Mouse (Mus musculus): ENCODE results near the gene Gsta4. TPM values are rescaled to one million over a fixed set of nuclear protein-coding genes. Genes with fewer than 3 reads are reported as not detected.

Gsta4 gene
- polyA plus RNA-seq, 1 experiment, result 113 TPM

Other genes starting within 250 kb of the Gsta4 start
- not detected in 2 replicates for gene Gcm1, start 130.8 kb upstream of the Gsta4 start, polyA plus RNA-seq (2012; rRNA removed)
- gene Fbxo9, start 73.7 kb upstream of the Gsta4 start, polyA plus RNA-seq (2012; rRNA removed), result 207 and 224 TPM in 2 replicates
- gene Ick, start 73.6 kb upstream of the Gsta4 start, polyA plus RNA-seq (2012; rRNA removed), result 15.1 and 16.9 TPM in 2 replicates
- not detected in 2 replicates for gene Gsta1, start 47.9 kb downstream of the Gsta4 start, polyA plus RNA-seq (2012; rRNA removed)
- not detected in 2 replicates for gene Gm3776, start 74.4 kb downstream of the Gsta4 start, polyA plus RNA-seq (2012; rRNA removed)
- gene Gm10639, start 107.1 kb downstream of the Gsta4 start, polyA plus RNA-seq (2012; rRNA removed), result not detected in 2 replicates
- not detected in 2 replicates for gene Omt2a, start 132.0 kb downstream of the Gsta4 start, polyA plus RNA-seq (2012; rRNA removed)
- not detected in 2 replicates for gene Omt2b, start 144.8 kb downstream of the Gsta4 start, polyA plus RNA-seq (2012; rRNA removed)
- gene Gsta2, start 173.0 kb downstream of the Gsta4 start, polyA plus RNA-seq (2012; rRNA removed), result not detected in 2 replicates
- 0.41 TPM in 2 replicates for gene Dppa5a, start 185.4 kb downstream of the Gsta4 start, polyA plus RNA-seq (2012; rRNA removed)
- 0.23 and 0.24 TPM in 2 replicates for gene Ooep, start 196.0 kb downstream of the Gsta4 start, polyA plus RNA-seq (2012; rRNA removed)
- gene Ddx43, start 213.0 kb downstream of the Gsta4 start, polyA plus RNA-seq (2012; rRNA removed), result 0.05 and 0.08 TPM in 2 replicates